Mouse (Mus musculus) myocyte (in vitro differentiated cells): ENCODE data around the gene Tenm4. TPM values are rescaled to one million over a fixed set of nuclear protein-coding genes. Genes with fewer than 3 reads are reported as not detected.
"Not testable (repeated sequence)": the region's sequence is repeated elsewhere in the genome, so short reads cannot be mapped to it uniquely, and the experiment has no call there.

Experiments used
- H3K27me3 ChIP-seq: one replicate; pipeline ENCODE4 v1.6.1; 2011; ENCODE audit not compliant: control insufficient read depth, insufficient read depth, insufficient read length
- H3K36me3 ChIP-seq: one replicate; pipeline ENCODE4 v1.6.1; 2011; ENCODE audit not compliant: control insufficient read depth, insufficient read depth
- H3K4me2 ChIP-seq: one replicate; pipeline ENCODE4 v1.6.1; 2011; ENCODE audit warnings: low read depth, control low read depth
- H3K4me3 ChIP-seq: one replicate; pipeline ENCODE4 v1.5.1; 2011; ENCODE audit warnings: mild to moderate bottlenecking, control low read depth, moderate library complexity
- H3K79me2 ChIP-seq: one replicate; pipeline ENCODE4 v1.6.1; 2011; ENCODE audit not compliant: control insufficient read depth, insufficient read depth
- H3ac ChIP-seq: one replicate; pipeline ENCODE4 v1.6.1; 2011; ENCODE audit not compliant: control insufficient read depth, insufficient read length
- CEBPB ChIP-seq: IDR thresholded peaks from 2 replicates; pipeline ENCODE4 v1.6.1; 2011; ENCODE audit warnings: mild to moderate bottlenecking, moderate library complexity; ENCODE audit not compliant: poor library complexity, insufficient read depth, severe bottlenecking
- E2F4 ChIP-seq: IDR thresholded peaks from one replicate; pipeline ENCODE4 v1.6.1; 2011; ENCODE audit warnings: mild to moderate bottlenecking, control low read depth, moderate library complexity; ENCODE audit not compliant: insufficient read depth
- MAX ChIP-seq: IDR thresholded peaks from one replicate; pipeline ENCODE4 v1.6.1; 2011; ENCODE audit warnings: low read depth, mild to moderate bottlenecking, control low read depth
- MYOD1 ChIP-seq, 3 experiments: IDR thresholded peaks; one replicate each; pipeline ENCODE4 v1.6.1; 2011; ENCODE audit warnings: control low read depth in 2 of 3, low read depth in 2 of 3, mild to moderate bottlenecking in 2 of 3, moderate library complexity in 1 of 3; ENCODE audit not compliant: insufficient read length in 2 of 3, control insufficient read depth in 1 of 3
- MYOG ChIP-seq, 3 experiments: IDR thresholded peaks; one replicate each; pipeline ENCODE4 v1.6.1; 2011; ENCODE audit warnings: control low read depth in 2 of 3, low read depth in 2 of 3, mild to moderate bottlenecking in 2 of 3; ENCODE audit not compliant: insufficient read length in 2 of 3, control insufficient read depth in 1 of 3, insufficient read depth in 1 of 3
- POLR2A ChIP-seq: IDR thresholded peaks from one replicate; pipeline ENCODE4 v1.6.1; 2011; ENCODE audit warnings: low read depth, mild to moderate bottlenecking, control low read depth, moderate library complexity; ENCODE audit not compliant: insufficient read length
- POLR2AphosphoS2 ChIP-seq: IDR thresholded peaks from one replicate; pipeline ENCODE4 v1.6.1; 2011; ENCODE audit warnings: low read depth, control low read depth; ENCODE audit not compliant: insufficient read length
- REST ChIP-seq: IDR thresholded peaks from one replicate; pipeline ENCODE4 v1.6.1; 2011; ENCODE audit warnings: mild to moderate bottlenecking, control low read depth, moderate library complexity; ENCODE audit not compliant: insufficient read depth, insufficient read length
- SRF ChIP-seq: IDR thresholded peaks from one replicate; pipeline ENCODE4 v1.6.1; 2011; ENCODE audit warnings: low read depth; ENCODE audit not compliant: control insufficient read depth, insufficient read length
- TCF12 ChIP-seq: IDR thresholded peaks from one replicate; pipeline ENCODE4 v1.6.1; 2011; ENCODE audit warnings: mild to moderate bottlenecking, control low read depth; ENCODE audit not compliant: poor library complexity, insufficient read depth, severe bottlenecking
- TCF3 ChIP-seq: IDR thresholded peaks from one replicate; pipeline ENCODE4 v1.6.1; 2011; ENCODE audit warnings: low read depth, control low read depth; ENCODE audit not compliant: insufficient read length
- USF1 ChIP-seq: IDR thresholded peaks from one replicate; pipeline ENCODE4 v1.6.1; 2011; ENCODE audit warnings: low read depth, mild to moderate bottlenecking, control low read depth, moderate library complexity
- polyA plus RNA-seq: library from polyadenylated mRNA; unstranded; fragments of >200 nt; fragmentation: generic; extraction: Trizol; gene quantifications from one replicate; pipeline ENCODE4 v1.2.1, GENCODE M21; 2012; ENCODE audit warnings: missing spikeins

The Tenm4 gene
- polyA plus RNA-seq, 1 experiment: 10.9 TPM

GRCm38 (mm10) chr7:96626338-96626737, 455.3 kb downstream of the Tenm4 start:
- Histone ChIP-seq H3K4me2 (no peak overlapping the region), H3K36me3 (no peaks in the 10 kb centered on the region)

GRCm38 (mm10) chr7:96630551-96630950, 459.5 kb downstream of the Tenm4 start:
- H3K36me3 ChIP-seq, H3K27me3 ChIP-seq, H3K4me3 ChIP-seq, H3K79me2 ChIP-seq, H3K4me2 ChIP-seq, H3ac ChIP-seq: not testable (repeated sequence)

More at GRCm38 (mm10) chr7:96626338-96626737, 455.3 kb downstream of the Tenm4 start:
- Histone ChIP-seq H3K27me3 (no peaks in the 10 kb centered on the region), H3ac (no peak overlapping the region), H3K4me3 (no peak overlapping the region), H3K79me2 (no peaks in the 10 kb centered on the region)
- TF ChIP-seq MYOD1 (IDR thresholded peaks at IDR 0.05; ENCODE audit: control insufficient read depth in 1 of 3, insufficient read length in 2 of 3, low read depth in 2 of 3) (peak in 1 of 3 experiments; percentile 33), MYOG (IDR thresholded peaks at IDR 0.05; ENCODE audit: control insufficient read depth in 1 of 3, insufficient read depth in 1 of 3, insufficient read length in 2 of 3, low read depth in 2 of 3) (no peak), SRF (no peak), USF1 (no peak)

GRCm38 (mm10) chr7:96633008-96633407, 462.0 kb downstream of the Tenm4 start:
- Histone ChIP-seq H3K4me2 (no peak overlapping the region), H3K79me2 (no peaks in the 10 kb centered on the region), H3K4me3 (no peak overlapping the region), H3K27me3 (no peaks in the 10 kb centered on the region), H3ac (no peak overlapping the region), H3K36me3 (no peaks in the 10 kb centered on the region)
- no peak for TF ChIP-seq MYOD1 (IDR thresholded peaks at IDR 0.05; ENCODE audit: control insufficient read depth in 1 of 3, insufficient read length in 2 of 3, low read depth in 2 of 3)
- TF ChIP-seq POLR2A: no peak
- no peak for TF ChIP-seq TCF3
- TF ChIP-seq TCF12: no peak
- no peak for TF ChIP-seq REST
- TF ChIP-seq CEBPB: no peak
- TF ChIP-seq MAX: no peak
- no peak for TF ChIP-seq POLR2AphosphoS2
- TF ChIP-seq MYOG (IDR thresholded peaks at IDR 0.05; ENCODE audit: control insufficient read depth in 1 of 3, insufficient read depth in 1 of 3, insufficient read length in 2 of 3, low read depth in 2 of 3): no peak
- no peak for TF ChIP-seq USF1
- TF ChIP-seq SRF: no peak
- TF ChIP-seq E2F4: no peak

GRCm38 (mm10) chr7:96635830-96636440, 464.9 kb downstream of the Tenm4 start:
- TF ChIP-seq CEBPB: no peak
- no peak for TF ChIP-seq USF1
- no peak for TF ChIP-seq MYOG (IDR thresholded peaks at IDR 0.05; ENCODE audit: control insufficient read depth in 1 of 3, insufficient read depth in 1 of 3, insufficient read length in 2 of 3, low read depth in 2 of 3)
- no peak for TF ChIP-seq MYOD1 (IDR thresholded peaks at IDR 0.05; ENCODE audit: control insufficient read depth in 1 of 3, insufficient read length in 2 of 3, low read depth in 2 of 3)
- TF ChIP-seq REST: no peak
- no peak for TF ChIP-seq E2F4
- TF ChIP-seq POLR2A: no peak
- no peak for TF ChIP-seq POLR2AphosphoS2
- TF ChIP-seq SRF: no peak
- TF ChIP-seq TCF3: no peak
- TF ChIP-seq MAX: no peak
- no peak for TF ChIP-seq TCF12
- no peak overlapping the region for H3K4me2 ChIP-seq
- H3ac ChIP-seq: no peak overlapping the region
- H3K79me2 ChIP-seq: no peaks in the 10 kb centered on the region
- no peaks in the 10 kb centered on the region for H3K27me3 ChIP-seq
- no peaks in the 10 kb centered on the region for H3K36me3 ChIP-seq
- H3K4me3 ChIP-seq: no peak overlapping the region

GRCm38 (mm10) chr7:96643461-96644204, 472.6 kb downstream of the Tenm4 start:
- Histone ChIP-seq H3K36me3 (no peaks in the 10 kb centered on the region), H3K79me2 (no peaks in the 10 kb centered on the region), H3K4me3 (no peak overlapping the region), H3K4me2 (no peak overlapping the region), H3ac (no peak overlapping the region), H3K27me3 (no peaks in the 10 kb centered on the region)
- TF ChIP-seq POLR2AphosphoS2: no peak
- no peak for TF ChIP-seq MYOG (IDR thresholded peaks at IDR 0.05; ENCODE audit: control insufficient read depth in 1 of 3, insufficient read depth in 1 of 3, insufficient read length in 2 of 3, low read depth in 2 of 3)
- TF ChIP-seq MAX: no peak
- no peak for TF ChIP-seq REST
- TF ChIP-seq TCF12: no peak
- TF ChIP-seq MYOD1 (IDR thresholded peaks at IDR 0.05; ENCODE audit: control insufficient read depth in 1 of 3, insufficient read length in 2 of 3, low read depth in 2 of 3): no peak
- no peak for TF ChIP-seq SRF
- TF ChIP-seq TCF3: no peak
- TF ChIP-seq POLR2A: no peak
- no peak for TF ChIP-seq E2F4
- TF ChIP-seq CEBPB: no peak
- TF ChIP-seq USF1: no peak
